Mouse (Mus musculus) myocyte (in vitro differentiated cells): Measurements from ENCODE around the gene 1600002K03Rik.

Experiments
- E2F4 ChIP-seq: IDR thresholded peaks from one replicate; pipeline ENCODE4 v1.6.1; 2011; ENCODE audit warnings: mild to moderate bottlenecking, control low read depth, moderate library complexity; ENCODE audit not compliant: insufficient read depth
- MYOD1 ChIP-seq, 3 experiments: IDR thresholded peaks; one replicate each; pipeline ENCODE4 v1.6.1; 2011; ENCODE audit warnings: control low read depth in 2 of 3, low read depth in 2 of 3, mild to moderate bottlenecking in 2 of 3, moderate library complexity in 1 of 3; ENCODE audit not compliant: insufficient read length in 2 of 3, control insufficient read depth in 1 of 3
- POLR2A ChIP-seq: IDR thresholded peaks from one replicate; pipeline ENCODE4 v1.6.1; 2011; ENCODE audit warnings: low read depth, mild to moderate bottlenecking, control low read depth, moderate library complexity; ENCODE audit not compliant: insufficient read length
- POLR2AphosphoS2 ChIP-seq: IDR thresholded peaks from one replicate; pipeline ENCODE4 v1.6.1; 2011; ENCODE audit warnings: low read depth, control low read depth; ENCODE audit not compliant: insufficient read length
- TCF12 ChIP-seq: IDR thresholded peaks from one replicate; pipeline ENCODE4 v1.6.1; 2011; ENCODE audit warnings: mild to moderate bottlenecking, control low read depth; ENCODE audit not compliant: poor library complexity, insufficient read depth, severe bottlenecking

DNA sequence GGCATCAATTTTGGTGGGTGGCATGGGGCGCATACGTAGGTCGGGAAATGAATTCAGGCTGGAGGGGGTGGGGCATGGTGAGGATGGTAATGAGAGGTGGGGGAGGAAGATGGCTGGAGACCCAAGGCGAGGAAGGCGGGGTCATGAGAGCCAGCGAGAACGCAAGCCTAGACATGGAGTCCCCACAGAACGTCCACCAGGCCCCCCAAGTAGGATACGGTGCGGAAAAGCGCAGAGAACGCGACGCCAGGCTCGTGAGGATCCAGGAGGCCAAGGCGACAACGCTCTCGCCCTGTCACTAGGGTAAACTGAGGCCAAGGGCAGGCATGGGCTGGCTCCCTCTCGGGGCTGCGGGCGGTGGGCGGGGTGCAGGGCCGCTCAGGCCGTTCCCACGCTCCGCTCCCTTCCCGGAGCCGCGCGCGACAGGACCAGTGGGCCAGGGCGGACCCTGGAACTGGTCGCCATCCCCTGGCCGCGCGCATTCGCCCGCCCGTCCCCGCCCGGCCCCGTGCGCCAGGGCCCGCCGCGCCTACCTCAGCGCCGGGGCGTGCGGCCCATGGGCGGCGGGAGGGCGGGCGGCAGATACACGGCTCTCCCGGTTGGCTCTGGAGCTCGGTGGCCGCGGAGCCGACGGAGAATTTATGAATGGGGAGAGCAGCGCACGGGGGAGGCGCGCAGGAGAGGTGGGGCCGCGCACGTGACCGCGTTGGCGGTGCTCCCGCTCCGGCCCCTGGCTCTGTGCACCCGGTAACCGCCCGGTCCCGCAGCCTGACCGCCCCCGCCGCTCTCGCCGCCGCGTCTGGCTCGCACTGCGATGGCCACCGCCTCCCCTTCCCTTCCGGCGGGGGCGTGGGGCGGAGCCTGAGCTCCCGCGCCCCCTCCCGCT, 33.9 kb upstream of the 1600002K03Rik start, which contains the start of gene Atp5d:
- TF ChIP-seq TCF12 (no peak), POLR2A (peak; percentile 93), E2F4 (no peak), MYOD1 (IDR thresholded peaks at IDR 0.05; ENCODE audit: control insufficient read depth in 1 of 3, insufficient read length in 2 of 3, low read depth in 2 of 3) (peak in 1 of 3 experiments; percentile 17), POLR2AphosphoS2 (peak; percentile 79)
